Comparison of ENCODE assay signal across 8 mouse cellular contexts in genomic region chr1:89069479-89070102, GRCm38 (mm10). TPM values are rescaled to one million over a fixed set of nuclear protein-coding genes. Genes with fewer than 3 reads are reported as not detected.
DNase-seq lines count a peak whose midpoint lies in the region; ATAC-seq lines count a peak whose summit lies in the region.

No protein-coding gene starts in this region.

- H3K4me2 ChIP-seq in forebrain, embryonic 16.5 days (ENCODE audit: low read length): peak overlapping the region; percentile 80
- peak overlapping the region; percentile 75 for H3K4me2 ChIP-seq in hindbrain, embryonic 13.5 days
- H3K4me2 ChIP-seq in liver, embryonic 15.5 days: peak overlapping the region; percentile 68

- peak; percentile 34 for ATAC-seq in forebrain, embryonic 16.5 days
- peak; percentile 34 for ATAC-seq in hindbrain, embryonic 13.5 days (ENCODE audit: low FRiP score)
- ATAC-seq in liver, embryonic 15.5 days (ENCODE audit: insufficient read depth): peak; percentile 43

- peaks cover 32% of the 10 kb centered on the region for H3K4me1 ChIP-seq in forebrain, embryonic 16.5 days (replicated peaks; ENCODE audit: control insufficient read depth, insufficient read depth, low read length)
- H3K4me1 ChIP-seq in hindbrain, embryonic 13.5 days (replicated peaks): peaks cover 46% of the 10 kb centered on the region
- H3K4me1 ChIP-seq in liver, embryonic 15.5 days (replicated peaks): peaks cover 17% of the 10 kb centered on the region; the same call in 1 of the 2 replicates

- H3K4me3 ChIP-seq in forebrain, embryonic 16.5 days (replicated peaks; ENCODE audit: low read length): peak overlapping the region; percentile 85
- H3K4me3 ChIP-seq in hindbrain, embryonic 13.5 days: peak overlapping the region; percentile 87
- peak overlapping the region; percentile 63 for H3K4me3 ChIP-seq in liver, embryonic 15.5 days (replicated peaks)

- peak overlapping the region; percentile 82 for H3K9ac ChIP-seq in forebrain, embryonic 16.5 days (replicated peaks; ENCODE audit: low read depth, low read length)
- H3K9ac ChIP-seq in hindbrain, embryonic 13.5 days: peak overlapping the region; percentile 63
- peak overlapping the region; percentile 32; the same call in 1 of the 2 replicates for H3K9ac ChIP-seq in liver, embryonic 15.5 days

- under 1% methylated on average over 25 of the region's 25 CpGs for WGBS in forebrain, embryonic 16.5 days
- WGBS in hindbrain, embryonic 13.5 days: under 1% methylated on average over 25 of the region's 25 CpGs
- under 1% methylated on average over 25 of the region's 25 CpGs for WGBS in liver, embryonic 15.5 days (ENCODE audit: insufficient replicate concordance)

- H3K27ac ChIP-seq in forebrain, embryonic 16.5 days (ENCODE audit: low read length): peak overlapping the region; percentile 57
- H3K27ac ChIP-seq in hindbrain, embryonic 13.5 days: peak overlapping the region; percentile 90
- H3K27ac ChIP-seq in liver, embryonic 15.5 days (replicated peaks): peak overlapping the region; percentile 67

- H3K36me3 ChIP-seq in forebrain, embryonic 16.5 days (ENCODE audit: control insufficient read depth, insufficient read depth): no peaks in the 10 kb centered on the region
- no peaks in the 10 kb centered on the region for H3K36me3 ChIP-seq in hindbrain, embryonic 13.5 days
- H3K36me3 ChIP-seq in liver, embryonic 15.5 days (replicated peaks): no peaks in the 10 kb centered on the region

- no peaks in the 10 kb centered on the region for H3K9me3 ChIP-seq in forebrain, embryonic 16.5 days (ENCODE audit: control insufficient read depth, low read length)
- no peaks in the 10 kb centered on the region for H3K9me3 ChIP-seq in hindbrain, embryonic 13.5 days
- H3K9me3 ChIP-seq in liver, embryonic 15.5 days (replicated peaks): no peaks in the 10 kb centered on the region

- DNase-seq in ovary, adult 18-20 months (ENCODE audit: low spot score): peak; percentile 26
- no peak for DNase-seq in ovary, postnatal 14 days (ENCODE audit: low spot score)
- DNase-seq in adrenal gland, postnatal 14 days: peak; percentile 63
- DNase-seq in natural killer cell, adult 2 months (ENCODE audit: low spot score in 2 of 2): peak; percentile 37 to 48
- DNase-seq in layer of hippocampus, postnatal 14 days (ENCODE audit: low spot score in 2 of 2): no peak

- no peaks in the 10 kb centered on the region for H3K27me3 ChIP-seq in forebrain, embryonic 16.5 days (replicated peaks; ENCODE audit: control insufficient read depth, insufficient read depth, low read length)
- H3K27me3 ChIP-seq in hindbrain, embryonic 13.5 days: no peaks in the 10 kb centered on the region
- peaks cover 41% of the 10 kb centered on the region for H3K27me3 ChIP-seq in liver, embryonic 15.5 days

RNA-seq across cellular contexts. Expression of gene Sh3bp4, which starts 0.6 kb away (rescaled TPM):
- 15.0 and 19.1 TPM in 2 replicates for total RNA-seq in adrenal gland, postnatal 14 days (2021)
- 20.6 and 22.2 TPM in 2 replicates for polyA plus RNA-seq in forebrain, embryonic 16.5 days (2015; fragmentation: Nextera tagmentation; extraction: Ambion mirVana)
- 19.5 and 20.9 TPM in 2 replicates for polyA plus RNA-seq in hindbrain, embryonic 13.5 days (2015; fragmentation: Nextera tagmentation; extraction: Ambion mirVana)
- 0.99 and 1.1 TPM in 2 replicates for polyA plus RNA-seq in liver, embryonic 15.5 days (2015; fragmentation: Nextera tagmentation; extraction: Ambion mirVana)
- total RNA-seq in layer of hippocampus, postnatal 14 days (2021): 10 to 100 TPM; 40.1 to 42.1 TPM

Comparison
In these comparisons a context has a peak if more than half of its experiments do, and no peak if none do; other contexts are left out.
1. DNase-seq: peak in ovary, adult 18-20 months (single experiment), adrenal gland, postnatal 14 days (single experiment) and natural killer cell, adult 2 months (2 of 2); none in ovary, postnatal 14 days (single experiment) and layer of hippocampus, postnatal 14 days (0 of 2).
2. H3K9ac ChIP-seq: peak in every context shown above with its lines; median percentile 82 in forebrain, embryonic 16.5 days; 63 in hindbrain, embryonic 13.5 days; 32 in liver, embryonic 15.5 days.
3. Peak in every context shown above with its lines, with median percentiles within 50 percentile points of each other: ATAC-seq, H3K27ac ChIP-seq, H3K4me2 ChIP-seq and H3K4me3 ChIP-seq.